Comparison of ENCODE assay signal across 29 mouse cellular contexts in the genomic region with DNA sequence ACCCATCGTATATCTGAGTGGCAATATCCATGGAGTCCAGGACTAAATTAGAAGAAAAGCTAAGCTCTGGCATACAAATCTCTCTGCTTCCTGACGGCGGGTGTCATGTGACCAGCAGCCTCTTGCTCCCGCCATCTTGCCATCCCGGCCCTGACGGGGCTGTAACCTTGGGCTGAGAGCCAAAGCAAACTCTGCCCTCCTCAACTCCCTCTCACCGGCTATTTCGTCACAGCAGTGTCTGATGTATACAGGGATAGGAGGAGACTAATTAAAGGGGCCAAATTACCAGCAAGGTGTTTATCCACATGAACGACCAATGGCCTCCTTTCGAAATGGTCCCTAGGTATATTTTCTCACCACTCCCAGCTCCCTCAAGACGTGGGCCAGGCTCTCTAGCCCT. TPM values are rescaled to one million over a fixed set of nuclear protein-coding genes. Genes with fewer than 3 reads are reported as not detected.
DNase-seq lines count a peak whose midpoint lies in the region; ATAC-seq and TF ChIP-seq lines count a peak whose summit lies in the region.
"Had no signal": no experiment of that assay in that cellular context is flagged by ENCODE, and none has a peak within 500 bp of the region (broad histone marks: within the 10 kb centered on the region; RNA-seq: fewer than 3 reads in every experiment).

No protein-coding gene starts in this region.

- no peak overlapping the region for H3K4me3 ChIP-seq in liver, postnatal 0 days (ENCODE audit: low read depth, low read length)
- no peak overlapping the region for H3K4me3 ChIP-seq in liver, embryonic 12.5 days
- no peak overlapping the region for H3K4me3 ChIP-seq in lung, postnatal 0 days (ENCODE audit: low read depth, low read length)
- no peak overlapping the region for H3K4me3 ChIP-seq in forebrain, embryonic 11.5 days (ENCODE audit: low read depth, low read length)
- H3K4me3 ChIP-seq: embryonic facial prominence, embryonic 13.5 days; forebrain, embryonic 12.5 days; heart, embryonic 13.5 days; limb, embryonic 10.5 days; limb, embryonic 15.5 days; liver, embryonic 15.5 days had no signal

- H3K4me1 ChIP-seq in liver, postnatal 0 days (ENCODE audit: insufficient read depth): no peaks in the 10 kb centered on the region
- H3K4me1 ChIP-seq in liver, embryonic 12.5 days: no peaks in the 10 kb centered on the region
- H3K4me1 ChIP-seq in lung, postnatal 0 days (ENCODE audit: insufficient read depth, low read depth, low read length): peaks cover 10% of the 10 kb centered on the region; the same call in 1 of the 2 replicates
- 0 out of 2 replicates have a peak, but pooled peaks cover 2% of the 10 kb centered on the region for H3K4me1 ChIP-seq in forebrain, embryonic 11.5 days (replicated peaks; ENCODE audit: control insufficient read depth, insufficient read depth, low read length)
- H3K4me1 ChIP-seq: liver, embryonic 15.5 days had no signal

- H3K9me3 ChIP-seq in liver, postnatal 0 days (ENCODE audit: low read length): no peaks in the 10 kb centered on the region
- H3K9me3 ChIP-seq in liver, embryonic 12.5 days (replicated peaks): no peaks in the 10 kb centered on the region
- H3K9me3 ChIP-seq in lung, postnatal 0 days (ENCODE audit: low read length): no peaks in the 10 kb centered on the region
- no peaks in the 10 kb centered on the region for H3K9me3 ChIP-seq in forebrain, embryonic 11.5 days (ENCODE audit: control insufficient read depth, low read length)
- H3K9me3 ChIP-seq: embryonic facial prominence, embryonic 13.5 days; forebrain, embryonic 12.5 days; G1E; heart, embryonic 13.5 days; limb, embryonic 10.5 days; limb, embryonic 15.5 days; liver, embryonic 15.5 days had no signal

- ATAC-seq in liver, postnatal 0 days: peak; percentile 50; the same call in 1 of the 2 replicates
- no peak for ATAC-seq in liver, embryonic 12.5 days
- ATAC-seq in lung, postnatal 0 days: peak; percentile 46
- no peak for ATAC-seq in forebrain, embryonic 11.5 days (replicated peaks; ENCODE audit: low FRiP score)
- ATAC-seq in cerebellum, adult (ENCODE audit: insufficient number of reproducible peaks, low FRiP score, low TSS enrichment): no peak
- ATAC-seq: midbrain, embryonic 16.5 days; Patski had no signal

- 70% methylated on average over 11 of the region's 11 CpGs for WGBS in liver, postnatal 0 days (ENCODE audit: insufficient replicate concordance)
- WGBS in liver, embryonic 12.5 days (ENCODE audit: insufficient replicate concordance): 76% methylated on average over 11 of the region's 11 CpGs
- WGBS in lung, postnatal 0 days: 66% methylated on average over 11 of the region's 11 CpGs
- 92% methylated on average over 11 of the region's 11 CpGs for WGBS in forebrain, embryonic 11.5 days

- no peaks in the 10 kb centered on the region for H3K27me3 ChIP-seq in liver, postnatal 0 days (ENCODE audit: insufficient read depth, low read length)
- H3K27me3 ChIP-seq in liver, embryonic 12.5 days (replicated peaks): no peaks in the 10 kb centered on the region
- H3K27me3 ChIP-seq in lung, postnatal 0 days (replicated peaks; ENCODE audit: insufficient read depth, low read length): no peaks in the 10 kb centered on the region
- H3K27me3 ChIP-seq in forebrain, embryonic 11.5 days (ENCODE audit: control insufficient read depth, insufficient read depth, low read length): no peaks in the 10 kb centered on the region
- H3K27me3 ChIP-seq: embryonic facial prominence, embryonic 13.5 days; forebrain, embryonic 12.5 days; heart, embryonic 13.5 days; limb, embryonic 15.5 days; liver, embryonic 15.5 days; Patski had no signal

- H3K4me2 ChIP-seq in liver, postnatal 0 days (ENCODE audit: low read depth, low read length): no peak overlapping the region
- no peak overlapping the region for H3K4me2 ChIP-seq in liver, embryonic 12.5 days
- no peak overlapping the region for H3K4me2 ChIP-seq in lung, postnatal 0 days (replicated peaks; ENCODE audit: low read depth, low read length)
- no peak overlapping the region for H3K4me2 ChIP-seq in forebrain, embryonic 11.5 days (ENCODE audit: low read depth, low read length, severe bottlenecking)
- H3K4me2 ChIP-seq: embryonic facial prominence, embryonic 13.5 days; forebrain, embryonic 12.5 days; heart, embryonic 13.5 days; hindbrain, embryonic 14.5 days; limb, embryonic 15.5 days; liver, embryonic 15.5 days; midbrain, embryonic 11.5 days had no signal

- H3K36me3 ChIP-seq in liver, postnatal 0 days (replicated peaks; ENCODE audit: insufficient read depth, low read length): no peaks in the 10 kb centered on the region
- H3K36me3 ChIP-seq in liver, embryonic 12.5 days: no peaks in the 10 kb centered on the region
- H3K36me3 ChIP-seq in lung, postnatal 0 days (ENCODE audit: insufficient read depth, low read length): no peaks in the 10 kb centered on the region
- H3K36me3 ChIP-seq in forebrain, embryonic 11.5 days (ENCODE audit: control insufficient read depth, insufficient read depth, low read length): no peaks in the 10 kb centered on the region
- H3K36me3 ChIP-seq: embryonic facial prominence, embryonic 13.5 days; forebrain, embryonic 12.5 days; G1E; heart, embryonic 13.5 days; limb, embryonic 10.5 days; limb, embryonic 15.5 days; liver, embryonic 15.5 days had no signal

- DNase-seq in adrenal gland, adult 2 months: peak; percentile 10
- DNase-seq in adrenal gland, adult 18-20 months (ENCODE audit: low spot score in 2 of 2): no peak
- peak; percentile 26 for DNase-seq in liver, postnatal 0 days
- peak; percentile 48 for DNase-seq in lung, postnatal 0 days (ENCODE audit: low spot score)
- peak; percentile 31 for DNase-seq in yolk sac, embryonic 10.5 days (ENCODE audit: low spot score)
- DNase-seq in forebrain, embryonic 11.5 days (ENCODE audit: low spot score): no peak
- DNase-seq: cerebellum, adult 18-20 months; cerebellum, postnatal 10 days; gastrocnemius, postnatal 10 days; heart, postnatal 10 days; kidney, adult 8-10 months; kidney, postnatal 4 days; right cerebral cortex, adult 18-20 months; spleen, adult 18-20 months; thymus, postnatal 14 days had no signal

- no peak for TF ChIP-seq CTCF in liver, postnatal 0 days (IDR thresholded peaks at IDR 0.05; ENCODE audit: low read depth)
- no peak for TF ChIP-seq CTCF in lung, postnatal 0 days (IDR thresholded peaks at IDR 0.05)

- no peak for TF ChIP-seq EP300 in liver, postnatal 0 days (IDR thresholded peaks at IDR 0.05; ENCODE audit: low read depth)
- TF ChIP-seq EP300 in lung, postnatal 0 days (IDR thresholded peaks at IDR 0.05): no peak

- H3K27ac ChIP-seq in liver, postnatal 0 days (ENCODE audit: low read depth): no peak overlapping the region
- no peak overlapping the region for H3K27ac ChIP-seq in liver, embryonic 12.5 days
- no peak overlapping the region for H3K27ac ChIP-seq in lung, postnatal 0 days (ENCODE audit: low read length)
- no peak overlapping the region for H3K27ac ChIP-seq in forebrain, embryonic 11.5 days (ENCODE audit: low read depth, low read length)
- H3K27ac ChIP-seq: embryonic facial prominence, embryonic 13.5 days; forebrain, embryonic 12.5 days; heart, embryonic 13.5 days; hindbrain, embryonic 14.5 days; kidney, postnatal 0 days; limb, embryonic 10.5 days; limb, embryonic 15.5 days; liver, embryonic 15.5 days had no signal

- no peak overlapping the region for H3K9ac ChIP-seq in liver, postnatal 0 days (replicated peaks)
- H3K9ac ChIP-seq in liver, embryonic 12.5 days: no peak overlapping the region
- no peak overlapping the region for H3K9ac ChIP-seq in lung, postnatal 0 days (replicated peaks; ENCODE audit: low read depth)
- no peak overlapping the region for H3K9ac ChIP-seq in forebrain, embryonic 11.5 days (ENCODE audit: low read length)
- H3K9ac ChIP-seq: embryonic facial prominence, embryonic 13.5 days; forebrain, embryonic 12.5 days; heart, embryonic 13.5 days; hindbrain, embryonic 14.5 days; limb, embryonic 15.5 days; liver, embryonic 15.5 days had no signal

RNA-seq across cellular contexts. Expression of a gene that starts 43.3 kb away (rescaled TPM):
- total RNA-seq in adrenal gland, adult 2 months (2021): 10 to 100 TPM; 16.8 to 24.3 TPM
- polyA plus RNA-seq in adrenal gland, adult 2 months (2012; rRNA removed): 37.4 and 41.9 TPM in 2 replicates
- 10 to 100 TPM; 20.2 to 23.0 TPM for total RNA-seq in adrenal gland, adult 18-20 months (2021)
- 9.4 and 9.6 TPM in 2 replicates for polyA plus RNA-seq in liver, postnatal 0 days (2015; fragmentation: Nextera tagmentation; extraction: Ambion mirVana)
- 5.9 and 7.0 TPM in 2 replicates for polyA plus RNA-seq in liver, embryonic 12.5 days (2016; fragmentation: Nextera tagmentation; extraction: Ambion mirVana)
- 80.4 and 86.7 TPM in 2 replicates for polyA plus RNA-seq in lung, postnatal 0 days (2015; fragmentation: Nextera tagmentation; extraction: Ambion mirVana)
- 28.0 and 28.8 TPM in 2 replicates for polyA plus RNA-seq in forebrain, embryonic 11.5 days (2014; fragmentation: Nextera tagmentation; extraction: Ambion mirVana)

Comparison
In these comparisons a context has a peak if more than half of its experiments do, and no peak if none do; other contexts are left out.
1. DNase-seq: peak in adrenal gland, adult 2 months (single experiment), liver, postnatal 0 days (single experiment), lung, postnatal 0 days (single experiment) and yolk sac, embryonic 10.5 days (single experiment); none in adrenal gland, adult 18-20 months (0 of 2) and forebrain, embryonic 11.5 days (single experiment).
2. ATAC-seq: peak in liver, postnatal 0 days (single experiment) and lung, postnatal 0 days (single experiment); none in liver, embryonic 12.5 days (single experiment), forebrain, embryonic 11.5 days (single experiment) and cerebellum, adult (single experiment).